17 mouse cellular contexts compared by ENCODE assay signal in the genomic region with DNA sequence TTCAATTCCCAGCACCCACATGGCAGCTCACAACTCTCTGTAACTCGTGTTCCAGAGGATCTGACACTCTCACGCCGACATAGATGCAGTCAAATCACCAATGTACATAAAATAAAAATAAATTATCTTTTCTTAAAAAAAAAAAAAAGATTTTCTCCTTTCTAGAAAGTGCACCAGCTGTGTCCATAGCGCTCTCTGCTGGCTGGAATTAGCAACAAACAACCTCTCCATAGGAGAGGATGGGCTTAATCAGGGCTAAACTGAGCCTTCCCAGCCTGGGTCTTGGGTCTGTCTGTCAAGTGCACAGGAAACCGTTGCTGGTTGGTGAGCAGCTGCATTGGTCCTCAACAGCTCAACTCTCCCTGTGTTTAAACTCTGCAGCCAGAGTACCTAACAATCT.
DNase-seq lines count a peak whose midpoint lies in the region; ATAC-seq and TF ChIP-seq lines count a peak whose summit lies in the region.
"Had no signal": no experiment of that assay in that cellular context is flagged by ENCODE, and none has a peak within 500 bp of the region (broad histone marks: within the 10 kb centered on the region; RNA-seq: fewer than 3 reads in every experiment).

No protein-coding gene starts in this region.

- no peaks in the 10 kb centered on the region for H3K4me1 ChIP-seq in hindbrain, postnatal 0 days (ENCODE audit: insufficient read depth, low read length)
- H3K4me1 ChIP-seq in hindbrain, embryonic 16.5 days (ENCODE audit: control insufficient read depth, insufficient read depth, low read depth, low read length): no peaks in the 10 kb centered on the region
- no peaks in the 10 kb centered on the region for H3K4me1 ChIP-seq in midbrain, postnatal 0 days (ENCODE audit: insufficient read depth, low read length)
- no peaks in the 10 kb centered on the region for H3K4me1 ChIP-seq in midbrain, embryonic 13.5 days (replicated peaks)
- H3K4me1 ChIP-seq: forebrain, embryonic 12.5 days; neural tube, embryonic 13.5 days had no signal

- H3K9me3 ChIP-seq in hindbrain, postnatal 0 days (ENCODE audit: low read length): no peaks in the 10 kb centered on the region
- H3K9me3 ChIP-seq in hindbrain, embryonic 16.5 days (ENCODE audit: control insufficient read depth, low read length): 0 out of 2 replicates have a peak, but pooled peaks cover 2% of the 10 kb centered on the region
- no peaks in the 10 kb centered on the region for H3K9me3 ChIP-seq in midbrain, postnatal 0 days (ENCODE audit: low read length)
- H3K9me3 ChIP-seq in midbrain, embryonic 13.5 days: no peaks in the 10 kb centered on the region
- H3K9me3 ChIP-seq: forebrain, embryonic 12.5 days; neural tube, embryonic 13.5 days had no signal

- peak; percentile 42 for TF ChIP-seq CTCF in hindbrain, postnatal 0 days (IDR thresholded peaks at IDR 0.05; ENCODE audit: low read depth)
- TF ChIP-seq CTCF in midbrain, postnatal 0 days (IDR thresholded peaks at IDR 0.05): peak; percentile 58

- H3K4me3 ChIP-seq in hindbrain, postnatal 0 days (ENCODE audit: low read length): no peak overlapping the region
- no peak overlapping the region for H3K4me3 ChIP-seq in hindbrain, embryonic 16.5 days (ENCODE audit: low read length)
- H3K4me3 ChIP-seq in midbrain, postnatal 0 days (ENCODE audit: low read depth, low read length): no peak overlapping the region
- no peak overlapping the region for H3K4me3 ChIP-seq in midbrain, embryonic 13.5 days (replicated peaks)
- H3K4me3 ChIP-seq: forebrain, embryonic 12.5 days; neural tube, embryonic 13.5 days had no signal

- H3K27ac ChIP-seq in hindbrain, postnatal 0 days: no peak overlapping the region
- H3K27ac ChIP-seq in hindbrain, embryonic 16.5 days (ENCODE audit: low read depth, low read length): no peak overlapping the region
- no peak overlapping the region for H3K27ac ChIP-seq in midbrain, postnatal 0 days (ENCODE audit: low read depth, low read length)
- H3K27ac ChIP-seq in midbrain, embryonic 13.5 days: no peak overlapping the region
- H3K27ac ChIP-seq: forebrain, embryonic 12.5 days; neural tube, embryonic 13.5 days had no signal

- no peaks in the 10 kb centered on the region for H3K27me3 ChIP-seq in hindbrain, postnatal 0 days (ENCODE audit: insufficient read depth, low read length)
- H3K27me3 ChIP-seq in hindbrain, embryonic 16.5 days (replicated peaks; ENCODE audit: control insufficient read depth, insufficient read depth, low read length): no peaks in the 10 kb centered on the region
- no peaks in the 10 kb centered on the region for H3K27me3 ChIP-seq in midbrain, postnatal 0 days (ENCODE audit: insufficient read depth, low read length)
- H3K27me3 ChIP-seq in midbrain, embryonic 13.5 days: no peaks in the 10 kb centered on the region
- H3K27me3 ChIP-seq: forebrain, embryonic 12.5 days; neural tube, embryonic 13.5 days had no signal

- 76% methylated on average over 5 of the region's 5 CpGs for WGBS in hindbrain, postnatal 0 days
- 77% methylated on average over 5 of the region's 5 CpGs for WGBS in hindbrain, embryonic 16.5 days
- 78% methylated on average over 5 of the region's 5 CpGs for WGBS in midbrain, postnatal 0 days
- WGBS in midbrain, embryonic 13.5 days: 80% methylated on average over 5 of the region's 5 CpGs

- no peak overlapping the region for H3K9ac ChIP-seq in hindbrain, postnatal 0 days (replicated peaks; ENCODE audit: low read length)
- no peak overlapping the region for H3K9ac ChIP-seq in hindbrain, embryonic 16.5 days (ENCODE audit: low read depth, low read length)
- no peak overlapping the region for H3K9ac ChIP-seq in midbrain, postnatal 0 days (replicated peaks; ENCODE audit: low read length, poor library complexity, severe bottlenecking)
- no peak overlapping the region for H3K9ac ChIP-seq in midbrain, embryonic 13.5 days (replicated peaks)
- H3K9ac ChIP-seq: forebrain, embryonic 12.5 days; liver, postnatal 0 days; neural tube, embryonic 13.5 days had no signal

- ATAC-seq in hindbrain, postnatal 0 days: no peak
- ATAC-seq in hindbrain, embryonic 16.5 days: no peak
- no peak for ATAC-seq in midbrain, postnatal 0 days (ENCODE audit: low FRiP score)
- ATAC-seq in midbrain, embryonic 13.5 days: no peak
- ATAC-seq: liver, postnatal 0 days had no signal

- no peak overlapping the region for H3K4me2 ChIP-seq in hindbrain, postnatal 0 days (ENCODE audit: low read depth, low read length)
- H3K4me2 ChIP-seq in hindbrain, embryonic 16.5 days (ENCODE audit: low read length): no peak overlapping the region
- H3K4me2 ChIP-seq in midbrain, postnatal 0 days (ENCODE audit: low read depth, low read length, poor library complexity, severe bottlenecking): no peak overlapping the region
- H3K4me2 ChIP-seq in midbrain, embryonic 13.5 days (replicated peaks): no peak overlapping the region
- H3K4me2 ChIP-seq: forebrain, embryonic 12.5 days; neural tube, embryonic 13.5 days had no signal

- H3K36me3 ChIP-seq in hindbrain, postnatal 0 days (ENCODE audit: insufficient read depth, low read length): no peaks in the 10 kb centered on the region
- no peaks in the 10 kb centered on the region for H3K36me3 ChIP-seq in hindbrain, embryonic 16.5 days (ENCODE audit: control insufficient read depth, insufficient read depth, low read length)
- H3K36me3 ChIP-seq in midbrain, postnatal 0 days (ENCODE audit: insufficient read depth, low read length): no peaks in the 10 kb centered on the region
- H3K36me3 ChIP-seq in midbrain, embryonic 13.5 days: no peaks in the 10 kb centered on the region
- H3K36me3 ChIP-seq: forebrain, embryonic 12.5 days; neural tube, embryonic 13.5 days had no signal

- DNase-seq in hindbrain, postnatal 0 days (ENCODE audit: low spot score): no peak
- DNase-seq in midbrain, postnatal 0 days (ENCODE audit: low spot score): no peak
- peak; percentile 4 for DNase-seq in NIH3T3 (ENCODE audit: low read depth)
- DNase-seq in right cerebral cortex, postnatal 4 days: peak; percentile 51
- DNase-seq in thymus, postnatal 10 days (ENCODE audit: low spot score in 2 of 2): no peak
- DNase-seq: cerebellum, adult 11 months; cerebellum, postnatal 36 days; heart, adult 11 months; kidney, adult 2 months; kidney, postnatal 25 days; liver; liver, postnatal 0 days; thymus, adult 2 months had no signal

Comparison
In these comparisons a context has a peak if more than half of its experiments do, and no peak if none do; other contexts are left out.
1. DNase-seq: peak in NIH3T3 (single experiment) and right cerebral cortex, postnatal 4 days (single experiment); none in hindbrain, postnatal 0 days (single experiment), midbrain, postnatal 0 days (single experiment) and thymus, postnatal 10 days (0 of 2).